Mouse (Mus musculus): ENCODE measurements around the gene Hus1.

Gene Hus1

DNA sequence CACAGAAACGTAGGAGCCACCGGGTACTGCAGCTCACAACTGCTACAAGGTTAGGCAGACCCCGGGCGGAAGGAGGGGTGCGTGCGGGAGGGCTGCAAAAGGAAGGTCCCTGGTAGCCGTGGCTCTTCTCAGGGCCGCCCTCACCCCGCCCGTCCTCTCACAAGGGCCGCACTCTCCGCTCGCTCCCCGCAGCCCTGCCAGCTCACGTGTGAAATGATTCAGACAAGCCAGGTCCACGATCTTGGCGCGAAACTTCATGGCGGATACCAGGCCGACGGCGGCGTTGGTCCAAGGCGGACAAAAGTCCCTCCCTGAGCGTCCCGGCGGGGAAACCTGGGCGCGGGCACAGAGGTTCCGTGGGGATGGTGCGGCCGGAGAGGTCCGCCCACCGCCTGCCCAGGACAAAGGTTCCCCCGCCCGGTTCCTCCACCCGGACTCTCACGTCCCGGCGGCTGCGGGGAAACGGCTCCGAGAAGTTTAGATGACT is at the start of gene Hus1:
Hus1 (minus strand) TSS at position 339 of the 487 bp plus-strand sequence.
- DNase-seq (ENCODE audit: inconsistent ontology term), result peak; percentile 95

DNA sequence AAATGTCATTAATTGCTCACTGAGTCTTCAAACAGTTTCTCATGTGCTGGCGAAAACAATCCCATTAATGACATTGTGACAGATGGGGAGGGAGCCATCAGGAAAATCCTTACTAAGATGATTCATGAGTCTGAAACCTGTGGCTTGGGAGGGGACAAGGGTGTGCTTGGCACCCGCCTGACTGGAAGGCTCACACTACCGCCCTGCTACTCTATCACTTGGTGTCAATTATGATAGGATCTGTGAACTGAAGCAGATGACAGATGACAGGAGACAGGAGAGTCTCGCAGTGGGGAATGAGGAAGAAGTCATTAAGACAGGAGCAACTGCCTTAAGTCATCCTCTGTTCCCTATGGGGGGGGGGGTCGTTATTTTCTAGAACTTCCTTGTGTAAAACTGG is 49.5 kb upstream of the Hus1 start:
- peak; percentile 11 for DNase-seq (ENCODE audit: inconsistent ontology term)

DNA sequence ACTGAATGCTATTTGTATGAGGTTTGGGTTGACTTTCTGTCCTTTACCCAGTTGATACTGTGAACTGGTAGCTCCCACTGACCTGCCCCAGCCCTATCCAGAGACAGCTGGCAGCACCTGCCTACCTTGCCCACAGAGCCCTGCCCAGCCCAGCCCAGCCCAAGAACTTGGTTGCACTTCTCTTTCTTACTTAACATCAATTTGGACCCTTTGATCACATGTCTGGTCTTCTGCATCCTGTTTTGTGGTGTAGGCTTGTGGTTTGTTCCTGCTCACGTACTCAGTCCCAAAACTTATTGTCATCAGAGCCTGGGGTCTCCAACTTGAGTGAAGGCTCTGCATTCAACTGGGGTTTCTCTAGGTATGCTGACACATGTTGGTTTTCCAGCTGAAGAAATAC is 49.0 kb upstream of the Hus1 start:
- no peak for DNase-seq (ENCODE audit: inconsistent ontology term)

DNA sequence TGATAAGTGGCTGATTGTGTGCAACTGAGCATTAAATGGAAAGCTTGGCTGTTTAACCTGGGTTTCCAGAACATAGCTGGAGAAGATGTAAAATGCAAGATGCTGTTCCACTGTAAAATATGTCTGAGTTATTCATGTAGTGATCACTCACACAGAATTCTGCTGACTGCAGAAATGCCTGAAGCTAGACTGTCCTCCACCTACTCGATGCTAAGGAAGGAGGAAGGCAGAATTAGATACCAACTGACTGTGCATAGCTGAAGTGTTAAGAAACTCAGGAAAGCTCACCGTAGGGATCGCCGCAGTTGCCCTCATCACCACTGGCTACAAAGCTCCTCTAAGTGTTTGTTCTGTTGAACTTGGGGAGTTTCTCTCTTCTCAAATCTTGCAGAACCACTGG is 46.7 kb upstream of the Hus1 start:
- no peak for DNase-seq (ENCODE audit: inconsistent ontology term)

DNA sequence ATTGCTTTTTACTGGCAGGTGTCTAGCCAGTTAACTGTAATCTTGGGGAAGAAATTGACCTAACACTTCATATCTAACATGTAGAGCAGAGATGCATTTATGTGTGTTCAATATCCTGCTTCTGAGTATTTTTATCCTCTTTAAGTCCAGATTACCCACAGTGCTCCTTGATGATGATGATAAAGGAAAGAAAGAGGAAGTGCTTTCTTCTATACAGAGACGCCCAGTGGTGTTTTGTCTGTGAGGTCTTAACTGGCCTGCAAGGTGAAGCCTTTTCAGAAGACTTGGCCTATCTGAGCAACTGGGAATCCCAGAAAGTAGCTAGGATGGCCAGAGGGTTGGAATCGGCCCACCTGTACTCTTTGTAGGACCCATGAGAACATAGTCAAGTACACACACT is 45.9 kb upstream of the Hus1 start:
- DNase-seq (ENCODE audit: inconsistent ontology term), result no peak

DNA sequence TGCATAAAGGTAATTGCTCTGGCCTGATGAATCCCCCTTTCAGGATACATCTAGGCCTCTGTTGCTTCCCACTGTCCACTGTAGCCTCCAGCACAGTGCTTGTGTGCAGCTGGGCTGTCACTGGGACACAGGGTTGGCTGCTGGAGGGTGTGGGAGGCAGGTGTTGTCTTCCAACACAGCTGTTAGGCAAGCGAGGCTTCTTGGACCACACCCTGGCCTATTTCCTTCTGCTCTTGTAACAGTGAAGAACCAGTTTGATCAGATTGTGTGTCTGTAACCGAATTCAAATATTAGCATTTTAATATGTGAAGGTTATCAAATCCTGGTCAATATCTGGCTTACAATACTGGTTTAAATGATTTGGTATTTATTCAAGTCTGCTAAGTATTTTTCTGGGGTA is 40.9 kb upstream of the Hus1 start:
- DNase-seq (ENCODE audit: inconsistent ontology term), result no peak

DNA sequence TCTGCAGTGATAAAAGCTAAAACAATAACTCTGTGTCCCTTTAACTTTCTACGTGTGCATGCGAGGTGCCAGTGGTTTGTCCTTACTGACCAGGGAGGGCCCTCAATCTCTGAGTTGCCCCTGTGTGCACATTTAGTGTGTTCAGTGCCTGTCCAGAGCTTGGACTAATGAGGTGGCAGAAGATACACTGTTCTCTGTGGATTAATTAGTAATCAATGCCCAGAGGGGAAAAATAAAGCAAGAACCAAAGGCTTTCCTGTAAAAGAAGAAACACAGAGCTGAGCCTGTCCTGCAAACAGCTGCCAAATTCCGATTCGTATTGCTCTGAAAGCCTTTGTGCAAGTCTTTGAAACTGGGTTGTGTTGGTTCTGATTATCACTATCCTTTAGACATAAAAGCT is 39.2 kb upstream of the Hus1 start:
- DNase-seq (ENCODE audit: inconsistent ontology term), result no peak

DNA sequence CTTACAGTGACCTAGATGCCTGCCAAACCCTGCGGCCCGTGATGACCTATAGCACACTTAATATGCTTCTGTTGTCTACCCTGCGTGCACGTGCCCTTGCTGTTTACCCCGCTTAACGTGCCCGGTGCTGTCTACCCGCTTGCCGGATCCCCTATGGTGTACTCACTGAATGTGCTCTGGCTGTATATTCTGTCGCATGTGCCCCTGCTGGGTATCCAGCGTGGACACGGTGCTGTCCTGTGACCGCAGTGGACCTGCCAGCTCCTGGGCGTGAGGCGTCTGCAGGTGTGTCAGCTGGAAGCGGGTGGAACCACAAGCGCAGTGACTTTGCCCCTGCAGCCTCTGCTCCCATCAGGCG is 37.7 kb upstream of the Hus1 start, which contains the start of gene Sun3:
Sun3 (minus strand) TSS at position 289 of the 358 bp plus-strand sequence.
- no peak for DNase-seq (ENCODE audit: inconsistent ontology term)

DNA sequence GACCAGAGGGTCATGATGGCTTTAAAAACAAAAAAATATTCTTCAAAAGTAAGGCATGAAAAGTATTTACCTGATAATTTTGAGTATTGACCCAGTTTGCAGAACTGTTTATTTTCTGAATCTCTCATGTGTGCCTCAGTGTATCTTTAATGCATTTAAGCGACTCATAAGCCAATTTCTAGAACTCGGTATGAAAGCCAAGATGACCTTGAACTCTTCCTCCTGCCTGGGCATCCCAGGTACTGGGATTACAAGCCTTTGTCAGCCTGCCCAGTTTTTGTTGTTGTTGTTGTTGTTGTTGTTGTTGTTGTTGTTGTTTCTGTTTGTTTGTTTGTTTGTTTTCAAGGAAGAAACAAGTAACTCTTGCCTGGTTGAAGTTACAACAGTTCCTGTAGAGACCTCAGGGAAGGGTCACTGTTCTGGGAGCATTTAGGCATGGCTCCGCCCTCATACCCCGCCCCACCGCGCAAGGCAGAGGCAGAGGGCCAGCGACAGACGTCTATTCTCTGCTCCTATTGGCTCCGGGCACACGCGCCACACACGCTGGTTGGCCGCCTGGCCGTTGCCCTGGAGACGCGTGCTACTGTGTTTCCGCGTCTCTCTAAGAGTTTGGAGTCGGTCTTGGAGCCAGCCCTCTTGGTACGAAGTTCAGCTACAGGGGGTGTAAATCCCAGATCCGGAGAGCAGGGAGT is 37.2 kb upstream of the Hus1 start, which contains the start of gene Gm11992:
Gm11992 (plus strand) TSS at position 584 of the 692 bp plus-strand sequence.
- DNase-seq (ENCODE audit: inconsistent ontology term), result peak; percentile 90

DNA sequence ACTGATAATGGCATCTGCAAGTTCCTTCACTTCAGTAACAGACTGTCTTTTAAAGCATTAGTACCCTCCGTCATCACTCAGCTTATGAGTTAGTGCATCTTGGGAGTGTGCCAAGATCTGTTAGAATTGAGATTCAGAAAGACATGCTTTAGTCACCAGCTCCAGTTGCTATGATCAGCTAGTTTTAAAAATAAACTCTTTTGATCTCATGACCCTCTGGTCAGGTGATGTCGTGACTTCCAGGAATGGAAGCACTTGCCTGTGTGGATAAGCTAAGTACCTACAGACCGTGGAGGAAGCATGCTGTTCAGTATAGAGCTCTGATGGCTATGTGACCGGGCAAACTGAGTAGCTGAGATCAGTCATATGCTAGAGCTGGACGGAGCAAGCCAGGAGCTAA is 36.1 kb upstream of the Hus1 start:
- no peak for DNase-seq (ENCODE audit: inconsistent ontology term)

DNA sequence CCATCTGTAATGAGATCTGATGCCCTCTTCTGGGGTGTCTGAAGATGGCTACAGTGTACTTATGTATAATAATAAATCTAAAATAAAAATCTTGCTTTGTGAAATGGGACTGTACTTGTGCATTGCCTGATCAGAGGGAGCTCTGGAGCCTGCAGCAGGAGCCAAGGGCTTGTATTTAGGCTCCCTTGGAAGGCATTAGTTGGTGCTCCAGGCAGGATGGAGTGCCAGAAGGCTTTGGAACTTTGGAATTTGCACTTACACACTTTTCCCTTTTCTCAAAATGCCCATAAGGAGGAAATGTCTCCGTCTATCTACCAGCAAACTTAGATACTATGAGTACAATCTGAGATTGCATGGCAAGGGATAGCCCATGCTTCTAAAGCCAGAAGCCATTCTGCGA is 35.6 kb upstream of the Hus1 start:
- DNase-seq (ENCODE audit: inconsistent ontology term), result no peak

DNA sequence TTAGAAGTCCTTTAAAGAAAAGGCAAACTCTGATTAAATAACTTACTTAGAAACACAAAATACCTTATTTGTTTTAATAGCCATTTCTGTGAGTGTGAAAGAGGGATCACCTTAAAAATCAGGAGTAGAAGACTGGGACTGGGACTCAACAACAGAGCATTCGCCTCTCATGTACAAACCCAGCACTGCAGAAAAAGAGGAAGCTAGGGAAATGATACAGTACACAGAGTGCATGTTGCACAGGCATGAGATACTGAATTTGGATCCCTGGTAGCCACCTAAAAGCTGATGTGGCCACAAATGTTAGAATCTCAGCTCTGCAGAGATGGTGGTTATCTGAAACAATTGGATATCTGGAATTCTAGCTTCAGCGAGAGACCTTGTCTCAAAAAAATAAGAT is 20.5 kb upstream of the Hus1 start:
- DNase-seq (ENCODE audit: inconsistent ontology term), result no peak

DNA sequence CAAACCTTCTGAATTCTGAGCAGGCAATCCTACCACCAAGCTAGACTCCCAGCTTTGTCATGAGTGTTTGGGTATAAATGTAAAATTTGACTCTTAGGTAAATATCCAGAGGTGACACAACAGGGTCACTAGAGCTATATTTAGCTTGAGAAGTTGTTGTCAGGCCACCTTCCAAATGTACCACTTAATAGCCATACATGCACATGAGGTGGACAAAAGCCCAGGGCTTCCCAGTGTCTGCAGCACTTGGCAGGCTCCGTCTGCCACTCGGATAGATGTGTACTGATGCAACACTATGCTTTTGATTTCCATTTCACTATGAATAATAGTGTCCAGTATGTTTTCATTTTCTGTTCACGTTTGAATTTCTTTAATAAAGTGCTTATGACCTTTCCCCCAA is 14.2 kb upstream of the Hus1 start:
- DNase-seq (ENCODE audit: inconsistent ontology term), result no peak

DNA sequence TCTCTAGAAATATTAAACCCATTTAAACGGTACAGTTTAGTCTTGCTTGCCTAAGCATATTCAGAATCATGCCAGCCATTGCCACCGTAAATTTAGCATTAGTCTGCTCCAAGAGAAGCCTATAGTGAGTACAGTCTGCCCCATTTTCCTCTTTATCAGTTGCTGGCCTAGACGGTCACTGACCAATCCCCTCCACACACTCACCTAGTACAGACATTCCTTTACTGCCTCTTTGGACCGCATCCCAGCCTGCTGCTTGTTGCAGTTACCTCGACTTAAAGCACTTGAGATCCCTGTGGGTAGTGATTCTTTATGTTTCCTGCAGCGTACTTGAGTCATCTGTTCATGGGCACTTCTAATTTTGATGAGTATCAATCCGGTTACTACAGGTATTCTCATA is 13.8 kb upstream of the Hus1 start:
- DNase-seq (ENCODE audit: inconsistent ontology term), result no peak

DNA sequence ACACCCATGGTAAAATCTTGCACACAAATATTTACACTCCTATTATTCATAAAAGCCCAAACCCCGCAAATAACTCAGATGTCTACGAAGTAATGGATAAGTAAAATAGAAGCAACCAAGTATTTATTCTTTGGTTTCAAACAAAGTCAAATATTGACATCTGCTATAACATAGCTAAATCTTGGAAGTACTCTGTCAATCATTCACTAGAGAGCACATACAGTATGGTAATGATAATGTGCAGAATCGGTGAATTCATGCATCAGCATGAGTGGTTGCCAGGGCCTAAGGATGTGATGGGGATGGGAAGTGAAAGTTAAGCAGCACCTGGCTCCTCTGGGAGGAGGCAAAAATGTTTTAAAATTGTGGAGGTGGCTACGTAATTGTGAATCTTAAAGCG is 9.2 kb upstream of the Hus1 start:
- DNase-seq (ENCODE audit: inconsistent ontology term), result no peak

DNA sequence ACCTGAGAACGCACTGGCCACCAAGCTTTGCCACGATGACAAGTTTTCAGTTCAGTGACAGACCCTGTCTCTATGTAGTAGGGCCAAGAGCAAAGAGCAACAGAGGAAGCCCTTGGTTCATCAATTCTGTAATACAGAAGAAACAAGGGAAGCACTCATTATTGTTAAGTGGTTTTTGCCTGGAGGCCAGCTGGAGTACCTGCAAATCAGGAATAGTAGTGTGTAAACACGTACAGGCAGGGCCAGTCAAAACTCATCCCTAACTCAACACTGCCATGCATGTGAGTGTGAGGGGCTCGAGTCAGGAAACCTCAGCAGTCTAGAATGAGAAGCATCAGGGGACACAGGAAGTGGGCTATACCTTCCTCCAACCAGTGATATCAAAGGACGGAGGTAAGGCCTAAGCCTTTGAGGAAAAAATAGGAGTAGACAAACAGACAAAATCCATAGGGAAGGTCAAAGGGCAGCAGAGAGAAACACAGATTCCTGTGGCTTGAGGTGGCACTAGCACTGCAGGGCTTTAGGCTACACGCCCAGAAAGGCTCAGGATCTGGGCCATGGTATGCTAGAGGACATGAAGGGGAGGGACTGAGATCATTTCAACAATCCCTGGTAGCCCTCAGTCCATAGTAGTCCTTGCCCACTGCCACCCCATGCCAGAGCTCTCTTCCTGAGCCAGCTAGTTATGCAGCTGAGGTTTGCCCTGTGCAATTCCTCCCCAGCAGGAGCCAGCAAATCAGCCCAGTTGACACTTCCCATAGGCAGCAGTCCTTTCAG is 7.7 kb upstream of the Hus1 start:
- DNase-seq (ENCODE audit: inconsistent ontology term), result peak; percentile 80

DNA sequence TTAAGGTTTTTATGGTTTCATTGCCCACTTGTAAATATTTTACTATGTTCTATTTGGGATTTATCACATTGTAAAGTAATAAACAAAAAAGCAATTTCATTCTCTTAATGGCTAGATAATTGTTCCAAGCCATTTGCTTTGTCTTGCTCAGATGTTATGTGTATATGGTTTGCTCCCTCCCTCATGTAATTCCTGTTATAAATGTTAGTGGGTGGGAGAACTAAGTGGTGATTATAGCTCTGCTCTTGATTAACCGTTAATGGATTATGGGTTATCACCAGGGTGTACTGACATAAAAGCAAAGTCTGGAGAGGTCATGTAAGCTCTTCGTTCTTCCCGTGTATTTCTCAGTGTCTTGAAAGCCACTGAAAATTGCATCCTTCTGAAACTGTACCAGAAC is 3.7 kb upstream of the Hus1 start:
- DNase-seq (ENCODE audit: inconsistent ontology term), result no peak

DNA sequence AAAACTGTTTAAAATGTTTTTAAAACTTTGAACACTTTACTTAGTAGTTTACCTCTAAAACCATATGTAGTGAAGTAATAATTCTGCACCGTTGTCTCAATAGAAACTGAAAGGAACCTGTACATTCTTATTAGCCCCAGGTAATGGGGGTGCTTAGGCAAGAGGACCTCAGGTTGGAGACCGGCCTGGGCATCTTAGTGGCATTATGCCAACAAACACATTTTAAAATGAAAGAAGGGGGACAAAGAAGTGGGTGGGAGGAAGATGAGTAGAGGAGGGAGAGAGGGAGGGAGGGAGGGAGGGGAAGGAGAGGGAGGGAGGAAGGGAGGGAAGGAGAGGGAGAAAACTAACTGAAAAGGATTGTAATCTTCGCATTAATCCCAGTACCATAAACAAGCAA is 357 bp upstream of the Hus1 start:
- no peak for DNase-seq (ENCODE audit: inconsistent ontology term)

DNA sequence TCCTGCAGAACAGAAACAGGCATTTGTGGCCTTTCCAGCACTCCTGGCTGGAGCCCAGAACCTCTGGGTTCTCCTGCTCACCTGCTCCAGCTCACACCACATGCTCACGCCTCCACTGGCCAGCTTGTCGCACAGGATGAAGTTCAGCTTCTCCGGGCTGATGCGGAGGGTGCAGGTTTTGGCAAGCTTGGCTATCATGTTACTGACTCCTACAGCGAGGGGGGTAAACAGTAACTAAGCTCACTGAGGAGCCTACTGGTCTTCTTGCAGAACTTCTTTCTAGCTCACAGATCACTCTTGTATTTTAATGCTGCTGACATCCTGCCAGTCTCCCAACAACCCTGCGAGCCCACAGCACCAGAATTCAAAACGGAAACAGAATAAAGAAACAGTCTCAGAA is 575 bp downstream of the Hus1 start:
- no peak for DNase-seq (ENCODE audit: inconsistent ontology term)

DNA sequence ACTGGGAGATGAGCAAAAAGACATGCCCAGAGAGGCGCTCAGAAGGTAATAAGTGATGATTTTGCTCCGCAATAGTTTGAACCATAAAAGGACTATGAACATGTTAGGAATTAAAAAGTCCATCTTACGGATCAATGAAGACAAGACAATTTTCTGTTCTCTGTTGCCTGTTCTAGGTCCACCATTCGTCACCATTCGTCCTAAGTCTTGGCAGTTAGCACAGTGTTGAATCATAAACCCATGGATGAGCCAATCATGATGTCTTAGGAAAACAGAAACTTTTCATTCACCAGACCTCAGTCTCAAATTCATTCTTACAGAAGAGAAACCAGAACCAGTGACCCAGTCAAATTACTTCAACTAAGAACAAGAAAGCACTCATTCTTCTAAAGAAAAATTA is 2.2 kb downstream of the Hus1 start:
- DNase-seq (ENCODE audit: inconsistent ontology term), result peak; percentile 8

DNA sequence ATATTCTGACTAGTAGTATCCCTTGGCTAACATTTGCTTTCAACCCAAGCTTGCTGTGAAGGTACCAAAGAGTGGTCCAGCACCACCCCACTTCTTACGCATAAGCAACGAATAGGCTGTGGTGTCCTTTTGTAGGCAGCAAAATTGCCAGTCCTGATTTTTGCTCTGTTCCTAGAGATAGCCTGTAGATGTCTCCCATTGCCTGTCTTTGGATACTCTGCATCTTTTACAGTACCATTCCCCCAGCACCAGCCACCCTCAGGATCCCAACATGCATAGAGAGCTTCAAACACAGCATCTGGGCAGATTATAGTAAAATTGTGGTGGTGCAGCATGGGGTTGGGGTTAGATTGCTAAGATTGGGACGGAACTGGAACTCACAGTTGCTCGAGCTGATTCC is 22.9 kb downstream of the Hus1 start:
- no peak for DNase-seq (ENCODE audit: inconsistent ontology term)

DNA sequence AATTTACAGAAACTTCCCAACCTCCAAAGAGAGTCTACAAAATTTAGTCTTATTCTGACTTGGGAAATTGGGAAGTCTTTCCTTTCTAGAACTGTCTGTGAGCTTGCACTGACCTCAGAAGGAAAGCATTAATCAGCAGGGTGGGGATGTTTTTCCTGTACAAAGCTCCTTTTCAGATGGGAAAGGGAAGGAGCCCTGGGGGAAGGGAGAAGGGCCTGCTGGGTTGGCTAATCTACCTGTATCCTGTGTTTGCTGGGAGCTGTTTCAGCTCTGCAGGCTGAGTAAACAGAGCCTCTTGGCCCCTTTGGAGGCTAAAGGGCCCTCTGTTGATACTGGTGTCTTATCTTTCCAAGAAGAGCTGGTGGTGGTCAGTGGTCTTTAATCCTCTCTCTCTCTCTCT is 24.9 kb downstream of the Hus1 start:
- no peak for DNase-seq (ENCODE audit: inconsistent ontology term)

DNA sequence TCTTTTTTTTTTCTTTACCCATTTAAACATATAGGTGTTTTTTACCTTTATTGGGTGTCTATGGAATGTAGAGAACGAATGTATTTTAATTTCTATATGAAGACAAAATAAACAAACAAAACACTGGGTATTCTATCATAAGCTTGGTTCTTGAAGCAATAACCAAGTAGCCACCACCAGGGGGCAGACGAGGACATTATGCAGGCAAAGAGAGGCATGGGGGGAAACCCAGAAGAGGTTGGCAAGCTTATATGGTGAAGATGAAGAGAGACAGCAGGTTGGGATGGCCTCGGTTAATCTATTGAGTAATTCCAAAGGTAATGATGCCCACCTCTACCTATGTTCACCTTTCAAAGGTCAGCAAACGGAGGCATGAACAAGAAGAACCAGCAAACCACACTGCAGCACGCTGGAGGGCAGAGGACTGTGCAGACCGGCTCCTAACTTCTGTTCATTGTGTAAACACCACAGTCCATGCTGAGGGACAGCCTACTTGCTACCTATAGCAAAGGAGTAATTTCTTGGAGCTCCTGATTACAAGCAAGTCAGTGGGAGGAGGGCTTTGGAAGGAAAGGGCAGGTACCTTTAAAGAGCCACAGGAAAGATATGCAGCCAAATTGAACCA is 27.6 kb downstream of the Hus1 start:
- DNase-seq (ENCODE audit: inconsistent ontology term), result peak; percentile 51
